Mouse (Mus musculus) limb, embryonic 14.5 days (tissue): Measurements from ENCODE around the gene Arfgef2. TPM values are rescaled to one million over a fixed set of nuclear protein-coding genes. Genes with fewer than 3 reads are reported as not detected.

Experiments
- ATAC-seq: fragments of 200-750 bp; cut with Nextera tagmentation; 2 replicates; pipeline ENCODE4 v1.8.0; 2017; ENCODE audit warnings: low read depth, moderate number of reproducible peaks, moderate TSS enrichment; ENCODE audit not compliant: low FRiP score
- DNase-seq: peaks from one replicate; pipeline ENCODE4 v3.0.0-alpha.2; 2015; ENCODE audit warnings: low spot score
- H3K27ac ChIP-seq: fragments of 300-500 bp; sonication (generic); replicated peaks from 2 replicates; pipeline ENCODE4 v1.5.1; 2014; ENCODE audit warnings: low read depth, mild to moderate bottlenecking, low read length, moderate library complexity, mixed read lengths
- H3K27me3 ChIP-seq: fragments of 300-500 bp; sonication (generic); 2 replicates; pipeline ENCODE4 v1.6.1; 2014; ENCODE audit warnings: low read length, mixed read lengths; ENCODE audit not compliant: control insufficient read depth, insufficient read depth
- H3K36me3 ChIP-seq: fragments of 300-500 bp; sonication (generic); 2 replicates; pipeline ENCODE4 v1.6.1; 2014; ENCODE audit warnings: mild to moderate bottlenecking, low read length, moderate library complexity, mixed read lengths; ENCODE audit not compliant: control insufficient read depth, insufficient read depth
- H3K4me1 ChIP-seq: fragments of 300-500 bp; sonication (generic); 2 replicates; pipeline ENCODE4 v1.6.1; 2014; ENCODE audit warnings: antibody characterized with exemption, low read length, mixed read lengths; ENCODE audit not compliant: control insufficient read depth, insufficient read depth
- H3K4me2 ChIP-seq: fragments of 300-500 bp; sonication (generic); replicated peaks from 2 replicates; pipeline ENCODE4 v1.6.1; 2014; ENCODE audit warnings: low read depth, mild to moderate bottlenecking, low read length, moderate library complexity; ENCODE audit not compliant: severe bottlenecking
- H3K4me3 ChIP-seq: fragments of 300-500 bp; sonication (generic); replicated peaks from 2 replicates; pipeline ENCODE4 v1.5.1; 2014; ENCODE audit warnings: low read length
- H3K9ac ChIP-seq: fragments of 300-500 bp; sonication (generic); 2 replicates; pipeline ENCODE4 v1.6.1; 2014; ENCODE audit warnings: mild to moderate bottlenecking, low read depth, low read length, moderate library complexity; ENCODE audit not compliant: severe bottlenecking
- H3K9me3 ChIP-seq: fragments of 300-500 bp; sonication (generic); 2 replicates; pipeline ENCODE4 v1.6.1; 2016; ENCODE audit warnings: low read length; ENCODE audit not compliant: control insufficient read depth
- POLR2A ChIP-seq: fragments of 200-500 bp; IDR thresholded peaks from 2 replicates; pipeline ENCODE4 v1.8.0; 2012; ENCODE audit warnings: inconsistent platforms, mild to moderate bottlenecking, moderate library complexity, borderline replicate concordance; ENCODE audit not compliant: insufficient read depth, insufficient read length; ENCODE audit errors: extremely low read depth
- WGBS: fragments of 180-500 bp; shearing (Covaris S2); extraction: QIAGEN DNeasy Blood & Tissue Kit; methylation state at CpG from one replicate; pipeline ENCODE4 v1.1.7; 2014; 5-methylcytosine and 5-hydroxymethylcytosine counted together
- polyA plus RNA-seq, 2 experiments: library from polyadenylated mRNA; depleted of rRNA in 1 of 2; stranded (reverse) in 1 of 2; unstranded in 1 of 2; fragments of >200 nt; fragmentation: Nextera tagmentation in 1 of 2; extraction: Ambion mirVana in 1 of 2; gene quantifications; 2 replicates each; pipeline versions ENCODE4 v1.2.1 to v1.2.3; 2012 to 2014

Gene Arfgef2
- polyA plus RNA-seq, 2 experiments = 6.1 to 10.5 TPM

DNA sequence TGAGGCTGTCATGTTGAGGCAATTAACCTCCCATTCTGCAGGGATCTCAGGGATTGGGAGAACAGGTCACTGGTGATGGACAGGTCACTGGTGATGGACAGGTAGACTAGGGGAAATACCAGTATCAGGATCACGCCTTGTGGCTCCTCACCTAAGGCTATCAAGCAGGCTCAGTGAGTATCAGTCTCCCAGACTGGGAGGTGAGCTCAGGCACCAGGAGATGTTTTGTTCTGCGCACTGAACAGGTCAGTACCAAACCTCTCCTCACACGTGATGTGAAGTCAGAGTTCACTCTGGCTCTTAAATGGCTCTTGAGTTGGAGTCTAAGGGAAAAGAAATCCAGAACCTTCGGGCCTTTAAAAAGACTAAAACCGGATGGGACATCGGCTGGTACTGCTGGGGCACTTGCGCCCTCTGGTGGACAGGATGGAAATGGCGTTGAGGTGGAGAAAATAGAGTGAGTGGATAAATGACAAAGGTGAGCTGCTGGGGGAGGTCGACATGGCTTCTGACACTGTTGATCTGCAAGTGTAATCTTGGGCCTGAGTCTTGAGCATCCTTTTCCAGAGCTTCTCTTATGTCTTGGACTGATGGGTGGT lies 24.3 kb upstream of the Arfgef2 start:
- no peaks in the 10 kb centered on the region for H3K9me3 ChIP-seq
- H3K4me3 ChIP-seq = no peak overlapping the region
- no peaks in the 10 kb centered on the region for H3K36me3 ChIP-seq
- TF ChIP-seq POLR2A = no peak
- WGBS = 15% methylated on average over 9 of the region's 9 CpGs
- DNase-seq = peak; percentile 63
- H3K27me3 ChIP-seq = no peaks in the 10 kb centered on the region; the same call in 1 of the 2 replicates
- no peak overlapping the region for H3K27ac ChIP-seq
- no peak overlapping the region for H3K9ac ChIP-seq
- no peak overlapping the region for H3K4me2 ChIP-seq
- peaks cover 4% of the 10 kb centered on the region; the same call in 1 of the 2 replicates for H3K4me1 ChIP-seq
- peak; percentile 27; the same call in 1 of the 2 replicates for ATAC-seq

DNA sequence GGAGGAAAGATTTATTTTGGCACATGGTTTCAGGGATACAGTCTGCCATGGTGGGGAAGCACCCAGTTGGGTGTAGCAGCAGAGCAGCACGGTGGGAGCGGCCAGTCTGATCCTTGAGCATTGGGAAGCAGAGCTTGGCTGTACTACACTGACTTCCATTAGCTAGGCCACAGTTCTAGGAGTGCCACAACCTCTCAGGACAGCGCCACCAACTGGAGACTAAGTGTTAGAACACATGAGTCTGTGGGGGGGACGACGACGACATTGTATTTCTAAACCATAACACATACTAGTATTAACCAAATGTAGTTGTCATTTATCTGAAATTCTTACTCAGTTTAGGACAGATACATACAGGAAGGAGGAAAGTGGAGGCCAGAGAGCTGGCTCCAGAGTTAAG lies 21.0 kb upstream of the Arfgef2 start:
- TF ChIP-seq POLR2A = no peak
- no peak overlapping the region for H3K27ac ChIP-seq
- H3K4me1 ChIP-seq = peaks cover 7% of the 10 kb centered on the region; the same call in 1 of the 2 replicates
- no peaks in the 10 kb centered on the region for H3K36me3 ChIP-seq
- no peaks in the 10 kb centered on the region; the same call in 1 of the 2 replicates for H3K27me3 ChIP-seq
- WGBS = 80% methylated on average over 6 of the region's 6 CpGs
- DNase-seq = no peak
- no peaks in the 10 kb centered on the region for H3K9me3 ChIP-seq
- H3K9ac ChIP-seq = no peak overlapping the region
- H3K4me3 ChIP-seq = no peak overlapping the region
- H3K4me2 ChIP-seq = no peak overlapping the region
- no peak for ATAC-seq

DNA sequence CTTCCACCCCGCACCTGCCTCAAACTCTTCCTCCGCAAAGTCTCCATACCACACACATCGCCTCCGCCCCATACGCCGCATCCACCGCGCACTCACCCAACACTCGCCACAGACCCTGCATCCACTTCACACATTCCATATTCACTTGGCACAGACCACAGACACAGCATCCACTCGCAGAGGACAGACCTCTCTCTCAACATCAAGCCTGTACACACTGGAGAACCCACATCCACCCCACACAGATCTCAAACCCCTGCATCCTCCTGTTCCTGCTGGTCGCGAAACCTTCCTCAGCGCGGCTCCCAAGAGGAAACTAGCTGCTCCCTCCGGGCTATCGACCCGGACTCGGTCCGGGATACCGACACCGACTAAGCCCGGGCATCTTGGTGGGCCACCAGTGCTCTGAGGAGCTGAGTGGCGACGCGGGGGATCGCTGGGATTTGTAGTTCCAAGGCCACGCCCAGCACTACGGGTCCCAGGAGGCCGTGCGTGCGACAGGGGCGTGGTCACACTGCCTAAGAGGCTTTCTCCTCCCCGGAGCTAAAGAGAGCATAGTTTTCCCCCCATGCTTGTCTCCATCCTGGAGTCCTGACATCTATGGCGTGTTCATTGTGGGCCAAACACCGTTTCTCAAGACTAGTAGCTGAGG lies 18.9 kb upstream of the Arfgef2 start:
- Histone ChIP-seq H3K4me1 (peaks cover 5% of the 10 kb centered on the region; the same call in 1 of the 2 replicates), H3K4me3 (peak overlapping the region; percentile 63), H3K36me3 (no peaks in the 10 kb centered on the region), H3K9me3 (no peaks in the 10 kb centered on the region), H3K27ac (no peak overlapping the region), H3K9ac (peak overlapping the region; percentile 69), H3K27me3 (no peaks in the 10 kb centered on the region; the same call in 1 of the 2 replicates), H3K4me2 (peak overlapping the region; percentile 85)
- ATAC-seq (peak; percentile 92), DNase-seq (peak; percentile 91)
- WGBS = 3% methylated on average over 35 of the region's 35 CpGs
- TF ChIP-seq POLR2A = 0 out of 2 replicates have a peak, but pooled peaks have one; percentile 43

DNA sequence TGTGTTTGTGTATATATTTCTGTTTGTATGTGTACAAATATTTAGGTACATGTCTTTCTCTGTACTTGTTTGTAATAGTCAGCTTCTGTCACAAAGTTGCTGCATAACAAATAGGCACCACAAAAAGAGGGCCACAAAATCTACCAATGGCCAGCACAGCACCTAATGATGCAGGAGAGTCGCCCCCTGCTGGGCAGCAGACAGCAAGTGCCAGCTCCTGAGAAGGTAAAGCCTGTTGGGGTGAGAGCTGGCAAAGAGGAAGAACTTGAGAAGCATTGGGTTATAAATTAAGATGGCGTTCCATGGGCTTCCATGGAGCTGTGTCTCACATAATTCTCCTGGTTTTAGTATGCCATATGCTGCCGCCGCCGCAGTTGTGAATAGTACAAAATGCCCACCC lies 13.7 kb upstream of the Arfgef2 start:
- Histone ChIP-seq H3K27me3 (no peaks in the 10 kb centered on the region), H3K4me3 (no peak overlapping the region), H3K9ac (no peak overlapping the region), H3K27ac (no peak overlapping the region), H3K4me2 (no peak overlapping the region), H3K36me3 (peaks cover 10% of the 10 kb centered on the region), H3K9me3 (no peaks in the 10 kb centered on the region), H3K4me1 (peaks cover 8% of the 10 kb centered on the region; the same call in 1 of the 2 replicates)
- DNase-seq (no peak), ATAC-seq (no peak)
- 76% methylated on average over 5 of the region's 5 CpGs for WGBS
- TF ChIP-seq POLR2A = no peak

DNA sequence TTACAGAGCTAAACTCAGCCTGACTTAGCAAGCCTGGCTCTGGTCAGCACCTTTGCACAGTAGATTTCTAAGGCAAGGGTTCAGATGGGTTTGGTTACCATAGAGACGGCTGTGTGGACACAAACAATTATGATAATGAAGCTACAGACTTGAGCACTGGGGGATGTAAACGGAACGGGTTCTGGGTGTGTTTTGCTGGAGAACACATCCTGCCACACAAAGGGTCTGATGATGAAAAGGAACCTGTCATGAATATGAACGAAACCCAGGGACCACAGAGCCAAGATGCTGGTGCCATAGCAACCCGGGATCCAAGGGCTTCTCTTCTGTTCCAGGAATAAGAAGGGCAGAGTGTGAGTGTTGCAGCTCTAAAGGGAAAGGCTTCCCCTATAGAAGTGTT lies 13.0 kb upstream of the Arfgef2 start, which contains the start of gene Trp53rkb:
Gene Trp53rkb (plus strand): TSS at position 177 of the 400 bp plus-strand sequence.
- no peak for TF ChIP-seq POLR2A
- Histone ChIP-seq H3K4me1 (peaks cover 8% of the 10 kb centered on the region; the same call in 1 of the 2 replicates), H3K36me3 (peaks cover 16% of the 10 kb centered on the region), H3K4me2 (peak within 1 kb of the TSS; percentile 61), H3K27ac (peak within 1 kb of the TSS; percentile 65), H3K27me3 (no peaks in the 10 kb centered on the region), H3K9ac (peak within 1 kb of the TSS; percentile 83), H3K4me3 (peak within 1 kb of the TSS; percentile 72), H3K9me3 (no peaks in the 10 kb centered on the region)
- ATAC-seq = no peak
- DNase-seq = no peak
- WGBS = 78% methylated on average over 5 of the region's 5 CpGs
